Mouse (Mus musculus): ENCODE measurements around the gene C2cd5. TPM values are rescaled to one million over a fixed set of nuclear protein-coding genes. Genes with fewer than 3 reads are reported as not detected.

C2cd5 gene
- total and polyA plus RNA-seq, 3 experiments, result 19.1 to 22.3 (median 19.7) TPM

GRCm38 (mm10) chr6:142989495-142989894 lies 110.4 kb downstream of the C2cd5 start:
- H3K9me3 ChIP-seq (replicated peaks; ENCODE audit: low read length), result no peaks in the 10 kb centered on the region
- H3K4me1 ChIP-seq (ENCODE audit: control insufficient read depth in 1 of 2, insufficient read depth in 2 of 2), result peaks cover 21 to 68% of the 10 kb centered on the region in 2 experiments
- dilution Hi-C loops (cut with MboI; ENCODE audit: extremely low pct_ligation_motif_present, extremely low pct_unique_long_range_greater_than_20kb, low sequenced_read_pairs) (no loop called here), in situ Hi-C loops (cut with MboI; ENCODE audit: low pct_ligation_motif_present, low pct_unique_long_range_greater_than_20kb, low sequenced_read_pairs) (no loop called here)
- H3K79me2 ChIP-seq (replicated peaks; ENCODE audit: control insufficient read depth, extremely low read depth, insufficient read depth, poor library complexity, severe bottlenecking), result no peaks in the 10 kb centered on the region
- H3K4me3 ChIP-seq (replicated peaks in 1 of 3; ENCODE audit: low read depth in 2 of 3, low read length in 2 of 3, poor library complexity in 1 of 3), result no peak overlapping the region
- H3K9ac ChIP-seq (ENCODE audit: insufficient read depth, low read depth), result no peak overlapping the region
- no peak for DNase-seq (ENCODE audit: extremely low read depth)
- TF ChIP-seq ELF1 (IDR thresholded peaks at IDR 0.05; ENCODE audit: low read depth, low read length), result peak; percentile 21; the same call in 1 of the 2 replicates
- no peak for TF ChIP-seq IRF4 (IDR thresholded peaks at IDR 0.05; ENCODE audit: low read depth, low read length)
- no peak overlapping the region for H3K27ac ChIP-seq (ENCODE audit: insufficient read depth, low read depth)
- no peaks in the 10 kb centered on the region for H3K27me3 ChIP-seq (replicated peaks)
- no peaks in the 10 kb centered on the region for H3K36me3 ChIP-seq (replicated peaks in 1 of 2; ENCODE audit: control insufficient read depth in 1 of 2, insufficient read depth in 1 of 2, low read length in 1 of 2)
- H3K4me2 ChIP-seq (ENCODE audit: insufficient read depth, low read depth, poor library complexity, severe bottlenecking), result no peak overlapping the region

GRCm38 (mm10) chr6:142988753-142989152 lies 111.2 kb downstream of the C2cd5 start:
- no peak for TF ChIP-seq USF2 (conservative IDR thresholded peaks at IDR 0.05; ENCODE audit: low read depth, low read length)
- no peak for TF ChIP-seq IRF4 (IDR thresholded peaks at IDR 0.05; ENCODE audit: low read depth, low read length)
- peak; percentile 86 for TF ChIP-seq SMC3 (IDR thresholded peaks at IDR 0.05; ENCODE audit: low read depth, low read length)
- no peak for TF ChIP-seq USF1 (IDR thresholded peaks at IDR 0.05; ENCODE audit: low read depth, low read length)
- TF ChIP-seq MEF2A (IDR thresholded peaks at IDR 0.05; ENCODE audit: borderline replicate concordance, low read depth, low read length), result no peak
- no peak for TF ChIP-seq TBP (conservative IDR thresholded peaks at IDR 0.05; ENCODE audit: low read depth, low read length)
- TF ChIP-seq CHD1 (IDR thresholded peaks at IDR 0.05; ENCODE audit: low read depth, low read length), result no peak
- peak; percentile 89 to 92 for TF ChIP-seq CTCF (conservative IDR thresholded peaks at IDR 0.05 in 1 of 2, IDR thresholded peaks at IDR 0.05 in 1 of 2; ENCODE audit: low read depth in 2 of 2, low read length in 2 of 2)
- TF ChIP-seq NRF1 (IDR thresholded peaks at IDR 0.05; ENCODE audit: low read depth, low read length), result no peak
- TF ChIP-seq TCF12 (IDR thresholded peaks at IDR 0.05; ENCODE audit: low read depth, low read length), result no peak
- no peak for TF ChIP-seq E2F4 (IDR thresholded peaks at IDR 0.05; ENCODE audit: insufficient replicate concordance, low read depth, low read length)
- no peak for TF ChIP-seq MAZ (IDR thresholded peaks at IDR 0.05; ENCODE audit: low read depth, low read length)
- no peak for TF ChIP-seq SIN3A (IDR thresholded peaks at IDR 0.05; ENCODE audit: low read length)
- no peak for TF ChIP-seq MAFK (IDR thresholded peaks at IDR 0.05; ENCODE audit: insufficient replicate concordance, low read length)
- TF ChIP-seq MXI1 (IDR thresholded peaks at IDR 0.05; ENCODE audit: low read depth, low read length), result no peak
- no peak for TF ChIP-seq HCFC1 (IDR thresholded peaks at IDR 0.05; ENCODE audit: low read depth, low read length)
- TF ChIP-seq ZMIZ1 (IDR thresholded peaks at IDR 0.05; ENCODE audit: low read depth, low read length), result no peak
- peak; percentile 73 for TF ChIP-seq RAD21 (IDR thresholded peaks at IDR 0.05; ENCODE audit: low read depth, low read length)
- no peak for TF ChIP-seq MAX (IDR thresholded peaks at IDR 0.05; ENCODE audit: low read length)
- no peak for TF ChIP-seq CHD2 (IDR thresholded peaks at IDR 0.05; ENCODE audit: low read length)
- no peak for TF ChIP-seq PAX5 (IDR thresholded peaks at IDR 0.05; ENCODE audit: low read length)
- peak; percentile 7; the same call in 1 of the 2 replicates for TF ChIP-seq ZC3H11A (IDR thresholded peaks at IDR 0.05; ENCODE audit: low read depth, low read length)
- TF ChIP-seq ETS1 (conservative IDR thresholded peaks at IDR 0.05; ENCODE audit: low read depth, low read length), result no peak
- TF ChIP-seq MYC (IDR thresholded peaks at IDR 0.05; ENCODE audit: low read depth, low read length), result peak; percentile 41; the same call in 1 of the 2 replicates
- TF ChIP-seq EP300 (IDR thresholded peaks at IDR 0.05; ENCODE audit: low read length), result no peak
- TF ChIP-seq JUND (conservative IDR thresholded peaks at IDR 0.05; ENCODE audit: low read depth, low read length), result no peak
- TF ChIP-seq ELF1 (IDR thresholded peaks at IDR 0.05; ENCODE audit: low read depth, low read length), result no peak
- TF ChIP-seq ZKSCAN1 (IDR thresholded peaks at IDR 0.05; ENCODE audit: borderline replicate concordance, low read depth, low read length), result no peak
- TF ChIP-seq UBTF (IDR thresholded peaks at IDR 0.05; ENCODE audit: low read depth, low read length), result no peak
- no peak for TF ChIP-seq JUN (IDR thresholded peaks at IDR 0.05; ENCODE audit: insufficient read depth, low read depth, low read length)
- TF ChIP-seq GABPA (IDR thresholded peaks at IDR 0.05; ENCODE audit: insufficient replicate concordance, low read depth, low read length), result no peak
- TF ChIP-seq NELFE (IDR thresholded peaks at IDR 0.05; ENCODE audit: low read depth, low read length), result no peak
- Histone ChIP-seq H3K27ac (ENCODE audit: insufficient read depth, low read depth) (no peak overlapping the region), H3K79me2 (replicated peaks; ENCODE audit: control insufficient read depth, extremely low read depth, insufficient read depth, poor library complexity, severe bottlenecking) (no peaks in the 10 kb centered on the region), H3K4me1 (ENCODE audit: control insufficient read depth in 1 of 2, insufficient read depth in 2 of 2) (peaks cover 20 to 61% of the 10 kb centered on the region in 2 experiments), H3K4me3 (replicated peaks in 1 of 3; ENCODE audit: low read depth in 2 of 3, low read length in 2 of 3, poor library complexity in 1 of 3) (no peak overlapping the region), H3K4me2 (ENCODE audit: insufficient read depth, low read depth, poor library complexity, severe bottlenecking) (peak overlapping the region; percentile 46; the same call in 1 of the 2 replicates), H3K27me3 (replicated peaks) (no peaks in the 10 kb centered on the region), H3K36me3 (replicated peaks in 1 of 2; ENCODE audit: control insufficient read depth in 1 of 2, insufficient read depth in 1 of 2, low read length in 1 of 2) (no peaks in the 10 kb centered on the region), H3K9me3 (replicated peaks; ENCODE audit: low read length) (no peaks in the 10 kb centered on the region), H3K9ac (ENCODE audit: insufficient read depth, low read depth) (no peak overlapping the region)
- DNase-seq (ENCODE audit: extremely low read depth), result peak; percentile 76
- dilution Hi-C loops (cut with MboI; ENCODE audit: extremely low pct_ligation_motif_present, extremely low pct_unique_long_range_greater_than_20kb, low sequenced_read_pairs) (no loop called here), in situ Hi-C loops (cut with MboI; ENCODE audit: low pct_ligation_motif_present, low pct_unique_long_range_greater_than_20kb, low sequenced_read_pairs) (no loop called here)

Measured in CH12.LX (cell line).